Mouse (Mus musculus) midbrain, embryonic 14.5 days (tissue): Measurements from ENCODE around the gene Ppp1r15b. TPM values are rescaled to one million over a fixed set of nuclear protein-coding genes. Genes with fewer than 3 reads are reported as not detected.

Source experiments
- ATAC-seq: fragments of 200-750 bp; cut with Nextera tagmentation; 2 replicates; pipeline ENCODE4 v1.8.0; 2017; ENCODE audit warnings: moderate number of reproducible peaks, moderate library complexity; ENCODE audit not compliant: low FRiP score, low TSS enrichment
- DNase-seq: peaks from one replicate; pipeline ENCODE4 v3.0.0-alpha.2; 2015
- H3K27ac ChIP-seq: fragments of 300-500 bp; sonication (generic); replicated peaks from 2 replicates; pipeline ENCODE4 v1.5.1; 2014; ENCODE audit warnings: mild to moderate bottlenecking, low read depth, low read length, moderate library complexity
- H3K27me3 ChIP-seq: fragments of 300-500 bp; sonication (generic); 2 replicates; pipeline ENCODE4 v1.6.1; 2014; ENCODE audit warnings: low read length, control low read depth, mixed read lengths; ENCODE audit not compliant: control insufficient read depth, insufficient read depth
- H3K36me3 ChIP-seq: fragments of 300-500 bp; sonication (generic); 2 replicates; pipeline ENCODE4 v1.6.1; 2014; ENCODE audit warnings: low read length, control low read depth; ENCODE audit not compliant: control insufficient read depth, insufficient read depth
- H3K4me1 ChIP-seq: fragments of 300-500 bp; sonication (generic); 2 replicates; pipeline ENCODE4 v1.6.1; 2014; ENCODE audit warnings: mild to moderate bottlenecking, antibody characterized with exemption, low read length, control low read depth; ENCODE audit not compliant: control insufficient read depth, insufficient read depth
- H3K4me2 ChIP-seq: fragments of 300-500 bp; sonication (generic); 2 replicates; pipeline ENCODE4 v1.6.1; 2014; ENCODE audit warnings: mild to moderate bottlenecking, low read length, moderate library complexity
- H3K4me3 ChIP-seq: fragments of 300-500 bp; sonication (generic); replicated peaks from 2 replicates; pipeline ENCODE4 v1.5.1; 2014; ENCODE audit warnings: low read depth, low read length
- H3K9ac ChIP-seq: fragments of 300-500 bp; sonication (generic); replicated peaks from 2 replicates; pipeline ENCODE4 v1.6.1; 2014; ENCODE audit warnings: mild to moderate bottlenecking, low read length, moderate library complexity
- H3K9me3 ChIP-seq: fragments of 300-500 bp; sonication (generic); 2 replicates; pipeline ENCODE4 v1.6.1; 2016; ENCODE audit warnings: low read length, control low read depth, mixed read lengths; ENCODE audit not compliant: control insufficient read depth
- WGBS: fragments of 180-500 bp; shearing (Covaris S2); extraction: QIAGEN DNeasy Blood & Tissue Kit; methylation state at CpG from one replicate; pipeline ENCODE4 v1.1.7; 2014; 5-methylcytosine and 5-hydroxymethylcytosine counted together
- polyA plus RNA-seq: library from polyadenylated mRNA; unstranded; fragments of >200 nt; fragmentation: Nextera tagmentation; extraction: Ambion mirVana; gene quantifications from 2 replicates; pipeline ENCODE4 v1.2.1, GENCODE M21; 2014

Ppp1r15b gene
- polyA plus RNA-seq, 1 experiment from 2014 or later = 36.2 TPM

- DNase-seq = no peak
- Histone ChIP-seq H3K9ac (no peak overlapping the region), H3K4me2 (no peak overlapping the region), H3K4me1 (peaks cover 24% of the 10 kb centered on the region), H3K4me3 (no peak overlapping the region), H3K27ac (no peak overlapping the region), H3K9me3 (no peaks in the 10 kb centered on the region), H3K27me3 (no peaks in the 10 kb centered on the region), H3K36me3 (peaks cover 48% of the 10 kb centered on the region)
- WGBS = 98% methylated on average over 1 of the region's 1 CpGs
- no peak for ATAC-seq
These were observed 7.5 kb downstream of the Ppp1r15b start for GRCm38 (mm10) chr1:133138401-133138800.

GRCm38 (mm10) chr1:133146014-133147009, 15.4 kb downstream of the Ppp1r15b start:
- H3K9ac ChIP-seq = no peak overlapping the region
- no peak overlapping the region for H3K4me2 ChIP-seq
- H3K4me1 ChIP-seq = no peaks in the 10 kb centered on the region
- H3K27ac ChIP-seq = no peak overlapping the region
- H3K4me3 ChIP-seq = no peak overlapping the region
- 64% methylated on average over 22 of the region's 22 CpGs for WGBS
- H3K9me3 ChIP-seq = peaks cover 5% of the 10 kb centered on the region; the same call in 1 of the 2 replicates
- ATAC-seq = no peak
- H3K36me3 ChIP-seq = 0 out of 2 replicates have a peak, but pooled peaks cover 5% of the 10 kb centered on the region
- no peaks in the 10 kb centered on the region for H3K27me3 ChIP-seq
- peak; percentile 89 for DNase-seq

- Histone ChIP-seq H3K4me3 (no peak overlapping the region), H3K4me1 (no peaks in the 10 kb centered on the region), H3K4me2 (no peak overlapping the region), H3K9me3 (peaks cover 5% of the 10 kb centered on the region; the same call in 1 of the 2 replicates), H3K9ac (no peak overlapping the region), H3K27ac (no peak overlapping the region), H3K36me3 (no peaks in the 10 kb centered on the region), H3K27me3 (no peaks in the 10 kb centered on the region)
- no peak for DNase-seq
- ATAC-seq = no peak
- WGBS = 91% methylated on average over 5 of the region's 5 CpGs
These were observed 16.4 kb downstream of the Ppp1r15b start for GRCm38 (mm10) chr1:133147324-133147723.

- Histone ChIP-seq H3K9ac (no peak overlapping the region), H3K36me3 (no peaks in the 10 kb centered on the region), H3K9me3 (peaks cover 5% of the 10 kb centered on the region; the same call in 1 of the 2 replicates), H3K27ac (no peak overlapping the region), H3K27me3 (no peaks in the 10 kb centered on the region), H3K4me1 (no peaks in the 10 kb centered on the region), H3K4me3 (no peak overlapping the region), H3K4me2 (no peak overlapping the region)
- no peak for DNase-seq
- 92% methylated on average over 8 of the region's 8 CpGs for WGBS
- no peak for ATAC-seq
These were observed 17.2 kb downstream of the Ppp1r15b start for GRCm38 (mm10) chr1:133148122-133148521.

- Histone ChIP-seq H3K9ac (no peak overlapping the region), H3K9me3 (peaks cover 5% of the 10 kb centered on the region; the same call in 1 of the 2 replicates), H3K36me3 (no peaks in the 10 kb centered on the region), H3K4me3 (no peak overlapping the region), H3K27ac (no peak overlapping the region), H3K27me3 (no peaks in the 10 kb centered on the region), H3K4me2 (no peak overlapping the region), H3K4me1 (no peaks in the 10 kb centered on the region)
- ATAC-seq = no peak
- DNase-seq = no peak
- WGBS = 91% methylated on average over 2 of the region's 2 CpGs
These were observed 19.6 kb downstream of the Ppp1r15b start for GRCm38 (mm10) chr1:133150556-133150955.

- Histone ChIP-seq H3K9ac (no peak overlapping the region), H3K9me3 (peaks cover 5% of the 10 kb centered on the region; the same call in 1 of the 2 replicates), H3K4me3 (no peak overlapping the region), H3K4me1 (no peaks in the 10 kb centered on the region), H3K27me3 (no peaks in the 10 kb centered on the region), H3K27ac (no peak overlapping the region), H3K4me2 (no peak overlapping the region), H3K36me3 (no peaks in the 10 kb centered on the region)
- no peak for DNase-seq
- ATAC-seq = no peak
- WGBS = 95% methylated on average over 3 of the region's 3 CpGs
These were observed 21.3 kb downstream of the Ppp1r15b start for GRCm38 (mm10) chr1:133152213-133152612.

GRCm38 (mm10) chr1:133155270-133155669, 24.3 kb downstream of the Ppp1r15b start:
- DNase-seq (no peak), ATAC-seq (no peak)
- no peak overlapping the region for H3K9ac ChIP-seq
- no peaks in the 10 kb centered on the region for H3K36me3 ChIP-seq
- no peaks in the 10 kb centered on the region for H3K27me3 ChIP-seq
- H3K9me3 ChIP-seq = no peaks in the 10 kb centered on the region
- no peak overlapping the region for H3K4me2 ChIP-seq
- H3K4me3 ChIP-seq = no peak overlapping the region
- H3K27ac ChIP-seq = no peak overlapping the region
- H3K4me1 ChIP-seq = no peaks in the 10 kb centered on the region
- WGBS = 85% methylated on average over 6 of the region's 6 CpGs

- 60% methylated on average over 7 of the region's 7 CpGs for WGBS
- no peaks in the 10 kb centered on the region for H3K9me3 ChIP-seq
- H3K4me2 ChIP-seq = no peak overlapping the region
- H3K36me3 ChIP-seq = no peaks in the 10 kb centered on the region
- H3K4me1 ChIP-seq = peaks cover 7% of the 10 kb centered on the region; the same call in 1 of the 2 replicates
- no peak overlapping the region for H3K27ac ChIP-seq
- DNase-seq (peak; percentile 39), ATAC-seq (no peak)
- H3K27me3 ChIP-seq = peaks cover 22% of the 10 kb centered on the region
- H3K9ac ChIP-seq = no peak overlapping the region
- H3K4me3 ChIP-seq = no peak overlapping the region
These were observed 28.2 kb downstream of the Ppp1r15b start for GRCm38 (mm10) chr1:133159128-133159564.
